Mouse (Mus musculus) limb, embryonic 11.5 days (tissue): ENCODE measurements at regions not wholly inside any gene's neighbourhood (a gene's known extent, or its start where the extent isn't known, plus 50 kb on each side); places are given as distances from the start of the nearest gene placed in this dataset.

Experiments
- ATAC-seq: fragments of 200-750 bp; cut with Nextera tagmentation; 2 replicates; pipeline ENCODE4 v1.8.0; 2017; ENCODE audit warnings: low read depth; ENCODE audit not compliant: insufficient number of reproducible peaks, low FRiP score, low TSS enrichment
- DNase-seq: peaks from one replicate; pipeline ENCODE4 v3.0.0-alpha.2; 2015; ENCODE audit warnings: low spot score
- H3K27ac ChIP-seq: fragments of 300-500 bp; sonication (generic); replicated peaks from 2 replicates; pipeline ENCODE4 v1.5.1; 2014; ENCODE audit warnings: low read depth, mild to moderate bottlenecking, low read length
- H3K27me3 ChIP-seq: fragments of 300-500 bp; sonication (generic); 2 replicates; pipeline ENCODE4 v1.6.1; 2014; ENCODE audit warnings: mild to moderate bottlenecking, low read length, mixed read lengths; ENCODE audit not compliant: control insufficient read depth, insufficient read depth
- H3K36me3 ChIP-seq: fragments of 300-500 bp; sonication (generic); 2 replicates; pipeline ENCODE4 v1.6.1; 2014; ENCODE audit warnings: mild to moderate bottlenecking, low read length, moderate library complexity, mixed read lengths; ENCODE audit not compliant: control insufficient read depth, insufficient read depth
- H3K4me1 ChIP-seq: fragments of 300-500 bp; sonication (generic); 2 replicates; pipeline ENCODE4 v1.6.1; 2014; ENCODE audit warnings: low read length, mixed read lengths; ENCODE audit not compliant: control insufficient read depth, insufficient read depth
- H3K4me2 ChIP-seq: fragments of 300-500 bp; sonication (generic); 2 replicates; pipeline ENCODE4 v1.6.1; 2014; ENCODE audit warnings: low read depth, mild to moderate bottlenecking, moderate library complexity; ENCODE audit not compliant: severe bottlenecking
- H3K4me3 ChIP-seq: fragments of 300-500 bp; sonication (generic); 2 replicates; pipeline ENCODE4 v1.5.1; 2014; ENCODE audit warnings: low read depth, low read length
- H3K9ac ChIP-seq: fragments of 300-500 bp; sonication (generic); 2 replicates; pipeline ENCODE4 v1.6.1; 2014; ENCODE audit warnings: mild to moderate bottlenecking, low read length
- H3K9me3 ChIP-seq: fragments of 300-500 bp; sonication (generic); 2 replicates; pipeline ENCODE4 v1.6.1; 2016; ENCODE audit warnings: low read length; ENCODE audit not compliant: control insufficient read depth
- WGBS: fragments of 180-500 bp; shearing (Covaris S2); extraction: QIAGEN DNeasy Blood & Tissue Kit; methylation state at CpG from one replicate; pipeline ENCODE4 v1.1.7; 2014; 5-methylcytosine and 5-hydroxymethylcytosine counted together

GRCm38 (mm10) chr12:93669211-93669610, 1820.3 kb upstream of the Sel1l start:
- WGBS: 85% methylated on average over 2 of the region's 2 CpGs
- H3K36me3 ChIP-seq: no peaks in the 10 kb centered on the region
- no peak for DNase-seq
- no peak overlapping the region for H3K27ac ChIP-seq
- no peak for ATAC-seq
- no peak overlapping the region for H3K4me3 ChIP-seq
- no peaks in the 10 kb centered on the region for H3K4me1 ChIP-seq
- H3K9ac ChIP-seq: no peak overlapping the region
- H3K9me3 ChIP-seq: no peaks in the 10 kb centered on the region
- H3K4me2 ChIP-seq: no peak overlapping the region
- no peaks in the 10 kb centered on the region for H3K27me3 ChIP-seq

GRCm38 (mm10) chr12:93666799-93667198, 1817.8 kb upstream of the Sel1l start:
- no peak overlapping the region for H3K27ac ChIP-seq
- no peaks in the 10 kb centered on the region for H3K4me1 ChIP-seq
- 94% methylated on average over 1 of the region's 1 CpGs for WGBS
- no peaks in the 10 kb centered on the region for H3K27me3 ChIP-seq
- H3K4me2 ChIP-seq: no peak overlapping the region
- H3K9ac ChIP-seq: no peak overlapping the region
- no peaks in the 10 kb centered on the region for H3K9me3 ChIP-seq
- no peaks in the 10 kb centered on the region for H3K36me3 ChIP-seq
- ATAC-seq: no peak
- DNase-seq: no peak
- no peak overlapping the region for H3K4me3 ChIP-seq
